Mouse (Mus musculus): Measurements from ENCODE around the gene Dhx37. TPM values are rescaled to one million over a fixed set of nuclear protein-coding genes. Genes with fewer than 3 reads are reported as not detected.
A peak's percentile ranks its signal among the peaks of the same experiment; 100 is the strongest.
"Not testable (repeated sequence)": the region's sequence is repeated elsewhere in the genome, so short reads cannot be mapped to it uniquely, and the experiment has no call there.

Dhx37 gene
- total RNA-seq, 1 experiment from 2014 or later: 17.5 TPM

- no peak for DNase-seq
Observed at GRCm38 (mm10) chr5:125407910-125408575, 25.9 kb downstream of the Dhx37 start.

- DNase-seq: no peak
Observed at GRCm38 (mm10) chr5:125407020-125407830, 26.7 kb downstream of the Dhx37 start.

GRCm38 (mm10) chr5:125406322-125407016, 27.5 kb downstream of the Dhx37 start:
- peak; percentile 46 for DNase-seq

- DNase-seq: peak; percentile 80
Observed at GRCm38 (mm10) chr5:125405546-125406248, 28.2 kb downstream of the Dhx37 start.

GRCm38 (mm10) chr5:125404903-125405545, 28.9 kb downstream of the Dhx37 start:
- peak; percentile 41 for DNase-seq

- DNase-seq: no peak
Observed at GRCm38 (mm10) chr5:125404536-125404902, 29.4 kb downstream of the Dhx37 start.

GRCm38 (mm10) chr5:125403481-125404465, 30.1 kb downstream of the Dhx37 start:
- DNase-seq: peak; percentile 69

- DNase-seq: no peak
Observed at GRCm38 (mm10) chr5:125402991-125403390, 30.9 kb downstream of the Dhx37 start.

GRCm38 (mm10) chr5:125402476-125402875, 31.4 kb downstream of the Dhx37 start:
- no peak for DNase-seq

- DNase-seq: no peak
Observed at GRCm38 (mm10) chr5:125400903-125401302, 33.0 kb downstream of the Dhx37 start.

GRCm38 (mm10) chr5:125395008-125395407, 38.9 kb downstream of the Dhx37 start:
- DNase-seq: no peak

GRCm38 (mm10) chr5:125393622-125394603, 40.0 kb downstream of the Dhx37 start:
- peak; percentile 75 for DNase-seq

GRCm38 (mm10) chr5:125392977-125393621, 40.8 kb downstream of the Dhx37 start:
- DNase-seq: peak; percentile 95

GRCm38 (mm10) chr5:125392618-125392976, 41.3 kb downstream of the Dhx37 start:
- DNase-seq: no peak

GRCm38 (mm10) chr5:125392176-125392575, 41.7 kb downstream of the Dhx37 start:
- not testable (repeated sequence) for DNase-seq

- peak; percentile 77 for DNase-seq
Observed at GRCm38 (mm10) chr5:125391609-125392008, 42.3 kb downstream of the Dhx37 start.

GRCm38 (mm10) chr5:125390906-125391477, 42.9 kb downstream of the Dhx37 start:
- DNase-seq: no peak
